Mouse (Mus musculus) A20 (cell line): ENCODE measurements at regions not wholly inside any gene's neighbourhood (a gene's known extent, or its start where the extent isn't known, plus 50 kb on each side); places are given as distances from the start of the nearest gene placed in this dataset.

ENCODE experiments used
- DNase-seq: peaks from one replicate; pipeline ENCODE4 v3.0.0-alpha.2; 2011; ENCODE audit warnings: low read depth, low spot score

DNA sequence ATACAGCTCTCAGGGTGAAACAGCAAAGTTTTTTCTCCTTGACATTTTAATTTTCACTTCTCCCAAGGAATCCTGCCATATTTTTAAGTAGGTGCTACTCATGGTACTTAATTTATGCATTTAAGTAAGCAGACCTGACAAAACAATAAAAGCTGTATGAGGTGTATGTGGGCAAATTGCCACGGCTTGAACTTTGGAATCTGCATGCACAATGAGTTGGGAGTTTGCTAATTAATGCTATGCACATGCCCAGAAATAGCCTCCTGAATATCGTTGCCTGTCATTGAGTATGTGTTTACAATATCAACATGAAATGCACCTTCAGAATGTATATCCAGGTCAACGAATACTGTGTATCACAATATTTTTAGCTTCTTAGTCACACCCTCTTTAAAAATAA, 498.9 kb downstream of the Olfm4 start:
- no peak for DNase-seq

DNA sequence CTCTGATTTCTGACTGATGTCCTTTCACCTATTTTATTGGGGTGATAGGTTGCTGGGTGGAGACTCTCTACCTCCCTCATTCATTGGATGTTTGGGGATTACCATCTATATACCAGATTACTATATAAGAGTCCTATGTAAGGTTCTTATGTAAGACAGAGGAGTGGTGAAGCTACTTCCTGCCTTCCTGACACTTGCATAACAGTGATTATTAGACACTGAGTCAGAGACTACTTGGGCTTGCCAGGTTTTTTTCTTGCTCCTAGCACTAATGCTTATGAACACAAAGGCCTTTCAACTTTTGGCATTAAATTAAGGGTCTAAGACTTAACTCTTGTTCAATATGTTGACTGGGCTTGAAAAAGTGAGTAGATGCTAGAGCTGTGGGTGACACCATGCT, 500.4 kb downstream of the Olfm4 start:
- no peak for DNase-seq

GRCm38 (mm10) chr14:80485149-80485548, 501.3 kb downstream of the Olfm4 start:
- DNase-seq, result no peak

- no peak for DNase-seq
These were observed 502.7 kb downstream of the Olfm4 start for GRCm38 (mm10) chr14:80486605-80487004.

DNA sequence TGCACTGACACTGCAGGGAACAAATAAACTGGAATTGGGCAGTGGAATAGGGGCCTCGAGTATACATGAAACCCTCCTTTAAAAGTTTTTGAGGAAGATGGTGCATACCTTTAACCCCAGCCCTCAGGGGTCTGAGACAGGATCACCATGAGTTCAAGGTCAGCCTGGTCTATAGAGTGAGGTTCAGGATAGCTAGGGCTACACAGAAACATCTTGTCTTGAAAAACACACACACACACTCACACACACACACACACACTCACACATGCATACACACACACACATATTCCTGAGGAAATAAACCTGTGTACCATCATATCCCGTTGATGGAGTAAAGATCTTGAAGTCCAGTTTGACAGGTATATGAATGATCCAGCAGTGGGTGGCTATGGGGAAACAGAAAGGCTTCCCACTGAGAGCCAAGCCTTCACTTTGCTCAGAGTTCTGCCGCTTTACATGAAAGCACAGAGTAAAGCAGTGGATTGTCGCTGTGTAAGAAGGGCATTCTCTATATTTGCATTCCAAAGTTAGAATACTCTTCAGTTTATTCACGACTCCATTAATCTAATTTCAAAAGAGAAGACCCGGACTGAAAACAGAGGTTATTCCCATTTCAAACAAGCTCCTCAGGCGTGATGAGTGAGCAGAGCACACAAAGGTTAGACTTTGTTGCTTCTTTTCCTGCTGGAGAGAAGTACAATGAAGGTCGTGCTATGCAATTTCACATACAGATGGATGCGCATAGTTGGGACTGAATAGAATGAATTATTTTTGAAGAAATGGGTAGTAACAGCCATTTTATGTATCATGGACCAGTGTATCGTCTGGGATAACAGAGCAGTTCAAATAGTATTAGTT, 508.4 kb downstream of the Olfm4 start:
- no peak for DNase-seq

- DNase-seq, result no peak
These were observed 509.0 kb downstream of the Olfm4 start for GRCm38 (mm10) chr14:80492901-80493279.

- no peak for DNase-seq
These were observed 520.5 kb downstream of the Olfm4 start for GRCm38 (mm10) chr14:80504351-80504750.

GRCm38 (mm10) chr14:80516626-80517025, 532.7 kb downstream of the Olfm4 start:
- DNase-seq, result no peak

DNA sequence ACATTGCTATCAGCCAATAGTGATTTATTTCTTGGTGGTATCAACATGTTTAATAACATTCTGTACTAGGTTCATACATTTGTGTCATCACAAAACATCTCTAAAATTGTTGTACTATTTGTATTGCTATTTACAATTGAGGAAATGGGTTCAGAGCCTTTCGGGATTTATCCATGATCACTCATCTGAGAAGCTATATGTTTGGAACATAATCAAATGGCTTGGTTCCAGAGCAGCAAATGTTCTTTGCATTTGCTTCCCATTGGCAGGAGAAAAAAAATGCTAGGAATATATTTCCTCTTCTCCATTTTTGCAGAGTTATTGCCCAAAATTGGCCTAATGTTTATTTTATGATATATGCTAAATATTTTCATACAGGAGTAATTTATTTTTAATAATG, 537.3 kb downstream of the Olfm4 start:
- DNase-seq, result no peak

- DNase-seq, result no peak
These were observed 537.8 kb downstream of the Olfm4 start for GRCm38 (mm10) chr14:80521631-80522030.

GRCm38 (mm10) chr14:80522536-80522935, 538.7 kb downstream of the Olfm4 start:
- no peak for DNase-seq

DNA sequence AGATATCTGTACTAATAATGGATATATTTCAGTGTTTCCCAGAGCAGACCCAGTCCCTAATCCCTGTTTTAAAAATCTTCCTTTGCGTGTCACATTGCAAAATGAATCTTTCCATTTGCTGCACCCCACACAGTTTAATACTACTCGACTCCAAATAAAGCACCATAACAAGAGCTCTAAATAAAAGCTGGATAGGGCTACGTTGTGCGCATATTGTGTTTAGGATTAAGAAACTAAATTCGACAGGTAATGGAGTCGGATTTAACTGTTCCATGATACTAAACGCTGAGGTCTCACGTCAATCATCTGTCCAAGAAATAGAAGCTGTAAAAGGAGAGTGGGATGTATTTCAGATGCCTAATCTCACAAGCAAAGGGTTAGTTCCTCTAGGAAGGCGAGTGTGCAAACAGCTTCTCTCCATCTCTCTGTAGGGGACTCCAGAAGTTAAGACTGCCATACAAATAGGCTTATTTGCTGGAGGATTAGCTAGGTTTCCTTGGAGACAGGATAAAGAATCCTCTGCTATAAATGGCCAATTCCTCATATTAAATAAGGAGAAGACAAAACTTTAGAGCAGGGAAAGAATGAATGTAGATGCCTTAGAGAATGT, 544.6 kb downstream of the Olfm4 start:
- DNase-seq, result no peak

GRCm38 (mm10) chr14:80536044-80536745, 552.3 kb downstream of the Olfm4 start:
- DNase-seq, result no peak

DNA sequence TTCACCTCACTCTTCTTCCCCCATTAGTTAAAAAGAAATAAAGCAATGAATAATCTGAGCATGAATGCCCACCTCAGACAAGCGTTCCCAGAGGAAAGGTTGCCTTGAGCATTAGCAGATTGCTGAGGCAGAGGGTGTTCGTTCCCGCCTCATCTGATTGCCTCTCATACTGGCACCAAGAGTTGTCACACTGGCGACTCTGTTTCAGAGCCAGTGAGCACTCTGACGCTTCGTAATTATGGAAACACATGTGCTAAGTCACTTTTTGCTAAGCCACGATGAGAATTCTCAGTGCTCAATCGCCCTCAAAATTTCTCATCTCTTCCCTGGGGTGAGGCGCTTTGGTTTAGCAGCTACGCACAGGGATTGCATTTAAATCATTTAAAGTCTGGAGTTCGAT, 576.1 kb downstream of the Olfm4 start:
- no peak for DNase-seq
